Mouse (Mus musculus) intestine, postnatal 0 days (tissue): ENCODE measurements around the gene Bcap31. TPM values are rescaled to one million over a fixed set of nuclear protein-coding genes. Genes with fewer than 3 reads are reported as not detected.

Source experiments
- ATAC-seq: fragments of 200-750 bp; cut with Nextera tagmentation; 2 replicates; pipeline ENCODE4 v1.8.0; 2017; ENCODE audit warnings: mild to moderate bottlenecking, moderate TSS enrichment, moderate library complexity
- H3K27ac ChIP-seq: fragments of 300-500 bp; sonication (generic); 2 replicates; pipeline ENCODE4 v1.5.1; 2014; ENCODE audit warnings: mild to moderate bottlenecking, low read depth, low read length, moderate library complexity
- H3K27me3 ChIP-seq: fragments of 300-500 bp; sonication (generic); replicated peaks from 2 replicates; pipeline ENCODE4 v1.6.1; 2014; ENCODE audit warnings: low read length, mixed read lengths; ENCODE audit not compliant: control insufficient read depth, insufficient read depth
- H3K36me3 ChIP-seq: fragments of 300-500 bp; sonication (generic); 2 replicates; pipeline ENCODE4 v1.6.1; 2014; ENCODE audit warnings: mild to moderate bottlenecking, moderate library complexity; ENCODE audit not compliant: control insufficient read depth, insufficient read depth
- H3K4me1 ChIP-seq: fragments of 300-500 bp; sonication (generic); replicated peaks from 2 replicates; pipeline ENCODE4 v1.6.1; 2014; ENCODE audit warnings: antibody characterized with exemption, low read length, mixed read lengths; ENCODE audit not compliant: control insufficient read depth, insufficient read depth
- H3K4me2 ChIP-seq: fragments of 300-500 bp; sonication (generic); replicated peaks from 2 replicates; pipeline ENCODE4 v1.6.1; 2014; ENCODE audit warnings: low read depth, mild to moderate bottlenecking, moderate library complexity
- H3K4me3 ChIP-seq: fragments of 300-500 bp; sonication (generic); 2 replicates; pipeline ENCODE4 v1.5.1; 2014; ENCODE audit warnings: low read depth, low read length
- H3K9ac ChIP-seq: fragments of 300-500 bp; sonication (generic); 2 replicates; pipeline ENCODE4 v1.6.1; 2014; ENCODE audit warnings: mild to moderate bottlenecking, low read depth, low read length
- H3K9me3 ChIP-seq: fragments of 300-500 bp; sonication (generic); 2 replicates; pipeline ENCODE4 v1.6.1; 2016; ENCODE audit warnings: mixed run types; ENCODE audit not compliant: control insufficient read depth
- CTCF ChIP-seq: sonication (generic); IDR thresholded peaks from 2 replicates; pipeline ENCODE4 v1.5.1; 2016; ENCODE audit warnings: low read depth, mild to moderate bottlenecking, control low read depth, antibody characterized with exemption, moderate library complexity
- WGBS: fragments of 180-500 bp; shearing (Covaris S2); extraction: QIAGEN DNeasy Blood & Tissue Kit; methylation state at CpG from one replicate; pipeline ENCODE4 v1.1.7; 2014; 5-methylcytosine and 5-hydroxymethylcytosine counted together
- polyA plus RNA-seq: library from polyadenylated mRNA; unstranded; fragments of >200 nt; fragmentation: Nextera tagmentation; extraction: Ambion mirVana; gene quantifications from 2 replicates; pipeline ENCODE4 v1.2.1, GENCODE M21; 2015

The Bcap31 gene
- polyA plus RNA-seq, 1 experiment from 2014 or later = 382 TPM

DNA sequence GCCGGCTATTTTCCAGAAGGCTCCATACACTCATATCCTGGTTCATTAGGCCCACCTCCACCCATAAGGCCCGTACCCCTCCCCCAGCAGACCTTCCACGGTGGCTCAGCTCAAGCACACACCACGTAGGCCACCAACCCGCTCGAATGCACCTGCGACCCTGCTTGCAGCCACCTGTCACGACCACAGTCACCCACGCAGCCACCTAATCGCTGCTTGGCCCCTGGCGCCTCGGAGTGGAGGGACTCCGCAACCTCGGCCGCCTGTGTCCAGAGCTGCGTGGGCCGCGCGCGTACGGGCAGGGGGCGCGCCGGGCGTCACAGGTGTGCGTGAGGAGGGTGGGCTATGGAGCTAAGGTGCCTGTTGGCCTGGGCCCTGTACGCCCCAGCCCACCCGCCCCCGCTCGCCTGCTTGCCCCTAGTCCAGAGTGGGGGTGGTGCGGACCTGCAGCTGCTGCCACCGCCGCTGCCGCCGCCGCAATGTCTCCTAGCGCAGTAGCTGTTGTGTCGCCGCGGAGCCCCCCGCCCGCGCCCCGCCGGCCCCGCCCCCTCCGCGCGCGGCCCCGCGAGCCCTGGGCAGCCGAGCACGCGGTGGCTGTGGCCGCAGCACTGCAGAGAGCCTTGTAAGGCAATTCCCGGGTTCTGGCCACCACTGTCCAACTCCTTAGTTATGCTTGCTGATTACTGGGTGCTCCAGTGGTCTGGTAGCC is 56.2 kb downstream of the Bcap31 start, which contains the start of gene Pnck:
Gene Pnck (minus strand): TSS at position 543 of the 709 bp plus-strand sequence.
- TF ChIP-seq CTCF = no peak
- Histone ChIP-seq H3K9ac (0 out of 2 replicates have a peak within 1 kb of the TSS, but pooled peaks have one; percentile 31), H3K4me1 (no peaks in the 10 kb centered on the region), H3K4me2 (peak within 1 kb of the TSS; percentile 73), H3K27me3 (no peaks in the 10 kb centered on the region), H3K36me3 (no peaks in the 10 kb centered on the region), H3K4me3 (peak within 1 kb of the TSS; percentile 39), H3K9me3 (no peaks in the 10 kb centered on the region), H3K27ac (no peak within 1 kb of the TSS)
- WGBS = 18% methylated on average over 50 of the region's 57 CpGs
- ATAC-seq = no peak

- Histone ChIP-seq H3K9me3 (no peaks in the 10 kb centered on the region), H3K9ac (no peak overlapping the region), H3K36me3 (no peaks in the 10 kb centered on the region), H3K27me3 (no peaks in the 10 kb centered on the region), H3K4me1 (no peaks in the 10 kb centered on the region), H3K27ac (no peak overlapping the region), H3K4me3 (peak overlapping the region; percentile 39; the same call in 1 of the 2 replicates), H3K4me2 (peak overlapping the region; percentile 73)
- no peak for ATAC-seq
- TF ChIP-seq CTCF = no peak
- WGBS = 70% methylated on average over 12 of the region's 13 CpGs
Measured at GRCm38 (mm10) chrX:73658936-73659574, 56.9 kb downstream of the Bcap31 start.

GRCm38 (mm10) chrX:73658391-73658790 is 57.6 kb downstream of the Bcap31 start:
- Histone ChIP-seq H3K4me3 (no peak overlapping the region), H3K9me3 (no peaks in the 10 kb centered on the region), H3K36me3 (no peaks in the 10 kb centered on the region), H3K9ac (no peak overlapping the region), H3K4me1 (no peaks in the 10 kb centered on the region), H3K4me2 (no peak overlapping the region), H3K27ac (no peak overlapping the region), H3K27me3 (no peaks in the 10 kb centered on the region)
- ATAC-seq = no peak
- TF ChIP-seq CTCF = no peak
- WGBS = 53% methylated on average over 7 of the region's 7 CpGs

DNA sequence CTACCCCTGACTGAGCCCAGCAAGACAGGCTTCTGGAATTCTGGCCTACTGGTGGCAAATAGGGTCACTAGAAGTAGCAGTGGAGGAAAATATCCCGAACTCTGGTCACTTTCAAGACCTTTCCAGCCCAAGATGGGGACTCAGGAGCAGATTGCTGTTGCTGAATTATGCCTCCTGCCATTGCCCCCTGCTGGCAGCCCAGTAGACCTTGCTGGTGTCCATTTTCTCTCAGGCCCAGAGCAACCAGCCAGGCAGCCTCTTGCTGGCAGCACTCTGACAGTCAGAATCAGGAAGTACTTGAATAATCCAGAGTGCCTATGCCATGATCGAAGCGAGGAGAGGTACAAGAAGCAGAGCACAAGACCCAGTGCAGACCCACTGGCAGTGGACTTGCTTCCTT is 60.4 kb downstream of the Bcap31 start:
- Histone ChIP-seq H3K4me1 (no peaks in the 10 kb centered on the region), H3K9me3 (no peaks in the 10 kb centered on the region), H3K27me3 (no peaks in the 10 kb centered on the region), H3K27ac (no peak overlapping the region), H3K4me2 (no peak overlapping the region), H3K4me3 (no peak overlapping the region), H3K36me3 (no peaks in the 10 kb centered on the region), H3K9ac (no peak overlapping the region)
- 39% methylated on average over 3 of the region's 3 CpGs for WGBS
- ATAC-seq = no peak
- TF ChIP-seq CTCF = peak; percentile 73

GRCm38 (mm10) chrX:73654177-73654576 is 61.8 kb downstream of the Bcap31 start:
- peak; percentile 58 for ATAC-seq
- Histone ChIP-seq H3K4me3 (no peak overlapping the region), H3K4me1 (no peaks in the 10 kb centered on the region), H3K27me3 (no peaks in the 10 kb centered on the region), H3K9me3 (no peaks in the 10 kb centered on the region), H3K4me2 (no peak overlapping the region), H3K9ac (no peak overlapping the region), H3K27ac (no peak overlapping the region), H3K36me3 (no peaks in the 10 kb centered on the region)
- TF ChIP-seq CTCF = peak; percentile 92
- 14% methylated on average over 6 of the region's 6 CpGs for WGBS

- no peaks in the 10 kb centered on the region for H3K27me3 ChIP-seq
- H3K4me2 ChIP-seq = no peak overlapping the region
- ATAC-seq = no peak
- TF ChIP-seq CTCF = no peak
- H3K36me3 ChIP-seq = no peaks in the 10 kb centered on the region
- no peak overlapping the region for H3K9ac ChIP-seq
- no peak overlapping the region for H3K27ac ChIP-seq
- H3K9me3 ChIP-seq = no peaks in the 10 kb centered on the region
- H3K4me3 ChIP-seq = no peak overlapping the region
- no peaks in the 10 kb centered on the region for H3K4me1 ChIP-seq
- 68% methylated on average over 6 of the region's 6 CpGs for WGBS
Measured at GRCm38 (mm10) chrX:73653392-73653791, 62.6 kb downstream of the Bcap31 start.
